Mouse (Mus musculus) midbrain, postnatal 0 days (tissue): ENCODE measurements around the gene 4930523C07Rik. TPM values are rescaled to one million over a fixed set of nuclear protein-coding genes. Genes with fewer than 3 reads are reported as not detected.

Source experiments
- ATAC-seq: fragments of 200-750 bp; cut with Nextera tagmentation; 2 replicates; pipeline ENCODE4 v1.8.0; 2017; ENCODE audit warnings: moderate number of reproducible peaks, mild to moderate bottlenecking, moderate TSS enrichment, moderate library complexity; ENCODE audit not compliant: low FRiP score
- DNase-seq: peaks from one replicate; pipeline ENCODE4 v3.0.0-alpha.2; 2015; ENCODE audit warnings: low spot score
- H3K27ac ChIP-seq: fragments of 300-500 bp; sonication (generic); 2 replicates; pipeline ENCODE4 v1.5.1; 2014; ENCODE audit warnings: low read depth, mild to moderate bottlenecking, low read length, mixed read lengths
- H3K27me3 ChIP-seq: fragments of 300-500 bp; sonication (generic); 2 replicates; pipeline ENCODE4 v1.6.1; 2014; ENCODE audit warnings: low read length, control low read depth, mixed read lengths; ENCODE audit not compliant: insufficient read depth
- H3K36me3 ChIP-seq: fragments of 300-500 bp; sonication (generic); 2 replicates; pipeline ENCODE4 v1.6.1; 2014; ENCODE audit warnings: low read length, control low read depth, mixed read lengths; ENCODE audit not compliant: insufficient read depth
- H3K4me1 ChIP-seq: fragments of 300-500 bp; sonication (generic); 2 replicates; pipeline ENCODE4 v1.6.1; 2014; ENCODE audit warnings: mild to moderate bottlenecking, control low read depth, antibody characterized with exemption, low read length, mixed read lengths; ENCODE audit not compliant: insufficient read depth
- H3K4me2 ChIP-seq: fragments of 300-500 bp; sonication (generic); 2 replicates; pipeline ENCODE4 v1.6.1; 2014; ENCODE audit warnings: low read depth, mild to moderate bottlenecking, low read length, mixed read lengths; ENCODE audit not compliant: poor library complexity, severe bottlenecking
- H3K4me3 ChIP-seq: fragments of 300-500 bp; sonication (generic); 2 replicates; pipeline ENCODE4 v1.5.1; 2014; ENCODE audit warnings: low read depth, mild to moderate bottlenecking, low read length, moderate library complexity
- H3K9ac ChIP-seq: fragments of 300-500 bp; sonication (generic); replicated peaks from 2 replicates; pipeline ENCODE4 v1.6.1; 2014; ENCODE audit warnings: mild to moderate bottlenecking, low read length, moderate library complexity, mixed read lengths; ENCODE audit not compliant: poor library complexity, severe bottlenecking
- H3K9me3 ChIP-seq: fragments of 300-500 bp; sonication (generic); 2 replicates; pipeline ENCODE4 v1.6.1; 2016; ENCODE audit warnings: low read length, control low read depth
- CTCF ChIP-seq: IDR thresholded peaks from 2 replicates; pipeline ENCODE4 v1.5.1; 2016; ENCODE audit warnings: antibody characterized with exemption, mild to moderate bottlenecking
- WGBS: fragments of 180-500 bp; shearing (Covaris S2); extraction: QIAGEN DNeasy Blood & Tissue Kit; methylation state at CpG from one replicate; pipeline ENCODE4 v1.1.7; 2014; 5-methylcytosine and 5-hydroxymethylcytosine counted together
- polyA plus RNA-seq: library from polyadenylated mRNA; unstranded; fragments of >200 nt; fragmentation: Nextera tagmentation; extraction: Ambion mirVana; gene quantifications from 2 replicates; pipeline ENCODE4 v1.2.1, GENCODE M21; 2015
- total RNA-seq: library from RNA; depleted of rRNA; stranded (reverse); fragments of >200 nt; gene quantifications from 2 replicates; pipeline ENCODE4 v1.2.3, GENCODE M21; 2014

The 4930523C07Rik gene
- total and polyA plus RNA-seq, 2 experiments from 2014 or later: 1.6 to 2.0 TPM

GRCm38 (mm10) chr1:160013042-160013441, 31.1 kb upstream of the 4930523C07Rik start:
- 87% methylated on average over 3 of the region's 3 CpGs for WGBS

GRCm38 (mm10) chr1:160024339-160024980, 19.7 kb upstream of the 4930523C07Rik start:
- no peak overlapping the region for H3K4me2 ChIP-seq
- ATAC-seq: no peak
- H3K27me3 ChIP-seq: no peaks in the 10 kb centered on the region
- H3K36me3 ChIP-seq: no peaks in the 10 kb centered on the region
- H3K9me3 ChIP-seq: no peaks in the 10 kb centered on the region
- DNase-seq: no peak
- no peak overlapping the region for H3K4me3 ChIP-seq
- no peak for TF ChIP-seq CTCF
- no peaks in the 10 kb centered on the region for H3K4me1 ChIP-seq
- 87% methylated on average over 10 of the region's 10 CpGs for WGBS
- H3K27ac ChIP-seq: no peak overlapping the region
- no peak overlapping the region for H3K9ac ChIP-seq

More at GRCm38 (mm10) chr1:160013042-160013441, 31.1 kb upstream of the 4930523C07Rik start:
- Histone ChIP-seq H3K27me3 (no peaks in the 10 kb centered on the region), H3K4me2 (no peak overlapping the region), H3K27ac (no peak overlapping the region), H3K36me3 (no peaks in the 10 kb centered on the region), H3K4me1 (no peaks in the 10 kb centered on the region), H3K9me3 (no peaks in the 10 kb centered on the region), H3K4me3 (no peak overlapping the region), H3K9ac (no peak overlapping the region)
- no peak for DNase-seq
- no peak for ATAC-seq
- no peak for TF ChIP-seq CTCF

GRCm38 (mm10) chr1:160025146-160025894, 18.9 kb upstream of the 4930523C07Rik start:
- DNase-seq (no peak), ATAC-seq (no peak)
- no peaks in the 10 kb centered on the region for H3K4me1 ChIP-seq
- TF ChIP-seq CTCF: no peak
- H3K36me3 ChIP-seq: no peaks in the 10 kb centered on the region
- H3K4me3 ChIP-seq: no peak overlapping the region
- no peak overlapping the region for H3K9ac ChIP-seq
- no peak overlapping the region for H3K4me2 ChIP-seq
- H3K27me3 ChIP-seq: no peaks in the 10 kb centered on the region
- no peak overlapping the region for H3K27ac ChIP-seq
- WGBS: 86% methylated on average over 11 of the region's 11 CpGs
- no peaks in the 10 kb centered on the region for H3K9me3 ChIP-seq

GRCm38 (mm10) chr1:160025895-160026255, 18.3 kb upstream of the 4930523C07Rik start:
- TF ChIP-seq CTCF: no peak
- H3K27me3 ChIP-seq: no peaks in the 10 kb centered on the region

GRCm38 (mm10) chr1:160027939-160028338, 16.2 kb upstream of the 4930523C07Rik start:
- Histone ChIP-seq H3K4me3 (no peak overlapping the region), H3K27ac (no peak overlapping the region), H3K36me3 (no peaks in the 10 kb centered on the region), H3K27me3 (no peaks in the 10 kb centered on the region), H3K9me3 (no peaks in the 10 kb centered on the region), H3K9ac (no peak overlapping the region), H3K4me1 (no peaks in the 10 kb centered on the region), H3K4me2 (no peak overlapping the region)
- TF ChIP-seq CTCF: no peak
- DNase-seq: no peak
- no peak for ATAC-seq
- WGBS: 69% methylated on average over 4 of the region's 4 CpGs

More at GRCm38 (mm10) chr1:160025895-160026255, 18.3 kb upstream of the 4930523C07Rik start:
- Histone ChIP-seq H3K4me1 (no peaks in the 10 kb centered on the region), H3K36me3 (no peaks in the 10 kb centered on the region), H3K9me3 (no peaks in the 10 kb centered on the region), H3K4me3 (no peak overlapping the region), H3K4me2 (no peak overlapping the region), H3K9ac (no peak overlapping the region), H3K27ac (no peak overlapping the region)
- WGBS: 87% methylated on average over 5 of the region's 5 CpGs
- DNase-seq: no peak
- no peak for ATAC-seq

- no peak overlapping the region for H3K27ac ChIP-seq
- DNase-seq (no peak), ATAC-seq (no peak)
- H3K4me2 ChIP-seq: no peak overlapping the region
- no peaks in the 10 kb centered on the region for H3K27me3 ChIP-seq
- no peaks in the 10 kb centered on the region for H3K4me1 ChIP-seq
- H3K36me3 ChIP-seq: no peaks in the 10 kb centered on the region
- no peak overlapping the region for H3K9ac ChIP-seq
- H3K9me3 ChIP-seq: no peaks in the 10 kb centered on the region
- no peak overlapping the region for H3K4me3 ChIP-seq
- WGBS: 83% methylated on average over 4 of the region's 4 CpGs
- no peak for TF ChIP-seq CTCF
Observed at GRCm38 (mm10) chr1:160033948-160034598, 10.1 kb upstream of the 4930523C07Rik start.
